Mouse (Mus musculus): ENCODE data around the gene Spint3. TPM values are rescaled to one million over a fixed set of nuclear protein-coding genes. Genes with fewer than 3 reads are reported as not detected.

The Spint3 gene
- total RNA-seq, 1 experiment from 2014 or later: not detected

Other genes with a start within 250 kb of the Spint3 start
- gene Svs5, start 240.7 kb downstream of the Spint3 start, total RNA-seq (2017): not detected in 2 replicates
- gene Slpi, start 184.4 kb downstream of the Spint3 start, total RNA-seq (2017): 327 and 410 TPM in 2 replicates
- gene Rbpjl, start 170.3 kb downstream of the Spint3 start, total RNA-seq (2017): 0.37 and 0.47 TPM in 2 replicates
- 0.12 TPM in 1 of 2 replicates, not detected in the other for gene Matn4, start 168.3 kb downstream of the Spint3 start, total RNA-seq (2017)
- gene Sdc4, start 129.6 kb downstream of the Spint3 start, total RNA-seq (2017): 61.3 and 73.7 TPM in 2 replicates
- 26.4 and 33.5 TPM in 2 replicates for gene Sys1, start 116.5 kb downstream of the Spint3 start, total RNA-seq (2017)
- not detected in 2 replicates for gene Gm20458, start 112.5 kb downstream of the Spint3 start, total RNA-seq (2017)
- not detected in 2 replicates for gene Trp53tg5, start 99.7 kb downstream of the Spint3 start, total RNA-seq (2017)
- gene Dbndd2, start 87.4 kb downstream of the Spint3 start, total RNA-seq (2017): 1.3 and 2.3 TPM in 2 replicates
- gene Pigt, start 75.9 kb downstream of the Spint3 start, total RNA-seq (2017): 26.2 and 29.7 TPM in 2 replicates
- gene Wfdc2, start 11.0 kb downstream of the Spint3 start, total RNA-seq (2017): not detected in 2 replicates
- not detected in 2 replicates for gene Wfdc6a, start 12.0 kb upstream of the Spint3 start, total RNA-seq (2017)
- gene Eppin, start 20.1 kb upstream of the Spint3 start, total RNA-seq (2017): not detected in 2 replicates
- gene Wfdc6b, start 40.1 kb upstream of the Spint3 start, total RNA-seq (2017): not detected in 2 replicates
- gene Wfdc8, start 40.2 kb upstream of the Spint3 start, total RNA-seq (2017): not detected in 2 replicates
- gene Wfdc16, start 65.3 kb upstream of the Spint3 start, total RNA-seq (2017): not detected in 2 replicates
- gene Wfdc10, start 82.6 kb upstream of the Spint3 start, total RNA-seq (2017): not detected in 2 replicates
- gene Wfdc9, start 83.1 kb upstream of the Spint3 start, total RNA-seq (2017): not detected in 2 replicates
- gene Wfdc11, start 100.6 kb upstream of the Spint3 start, total RNA-seq (2017): not detected in 2 replicates
- not detected in 2 replicates for gene Wfdc13, start 111.6 kb upstream of the Spint3 start, total RNA-seq (2017)
- gene Spint4, start 125.0 kb upstream of the Spint3 start, total RNA-seq (2017): not detected in 2 replicates
- gene Spint5, start 141.8 kb upstream of the Spint3 start, total RNA-seq (2017): not detected in 2 replicates
- gene Wfdc3, start 172.5 kb upstream of the Spint3 start, total RNA-seq (2017): 0.58 TPM in 1 of 2 replicates, not detected in the other
- 20.0 and 26.7 TPM in 2 replicates for gene Dnttip1, start 172.5 kb upstream of the Spint3 start, total RNA-seq (2017)
- 2.8 and 3.7 TPM in 2 replicates for gene Ube2c, start 196.4 kb upstream of the Spint3 start, total RNA-seq (2017)
- gene Tnnc2, start 206.5 kb upstream of the Spint3 start, total RNA-seq (2017): not detected in 2 replicates
- gene Snx21, start 212.4 kb upstream of the Spint3 start, total RNA-seq (2017): 1.6 and 2.6 TPM in 2 replicates
- 35.4 and 39.3 TPM in 2 replicates for gene Acot8, start 231.4 kb upstream of the Spint3 start, total RNA-seq (2017)
- gene Zswim3, start 231.6 kb upstream of the Spint3 start, total RNA-seq (2017): 3.8 and 3.9 TPM in 2 replicates
- gene Zswim1, start 249.2 kb upstream of the Spint3 start, total RNA-seq (2017): 1.8 and 2.9 TPM in 2 replicates